Mouse (Mus musculus): ENCODE measurements at regions not wholly inside any gene's neighbourhood (a gene's known extent, or its start where the extent isn't known, plus 50 kb on each side); places are given as distances from the start of the nearest gene placed in this dataset.

- ChIA-PET POLR2A (no interaction called here), CTCF (interaction anchor here (1.0 to 1.4 kb wide), 2 partner anchors 28 to 173 kb away, joined by 3 to 4 read pairs; no protein-coding TSS in a partner anchor)
- TF ChIP-seq CTCF (IDR thresholded peaks at IDR 0.05), result no peak
- no peak for ATAC-seq
- no peaks in the 10 kb centered on the region for H3K27me3 ChIP-seq
- no peak for DNase-seq (ENCODE audit: low read depth, low spot score)
- in situ Hi-C loops (cut with MboI; ENCODE audit: low pct_unique_long_range_greater_than_20kb), result no loop called here
Measured at GRCm38 (mm10) chr4:137135792-137136191, 87.2 kb upstream of the Zbtb40 start.

GRCm38 (mm10) chr4:137134553-137134952 is 86.0 kb upstream of the Zbtb40 start:
- ATAC-seq, result no peak
- no peak for TF ChIP-seq CTCF (IDR thresholded peaks at IDR 0.05)

GRCm38 (mm10) chr4:137133789-137134188 is 85.2 kb upstream of the Zbtb40 start:
- POLR2A ChIA-PET, result no interaction called here
- DNase-seq (ENCODE audit: low read depth, low spot score) (no peak), ATAC-seq (no peak)
- no peak for TF ChIP-seq CTCF (IDR thresholded peaks at IDR 0.05)
- CTCF ChIA-PET, result no interaction called here
- in situ Hi-C loops (cut with MboI; ENCODE audit: low pct_unique_long_range_greater_than_20kb), result no loop called here
- no peaks in the 10 kb centered on the region for H3K27me3 ChIP-seq

More at GRCm38 (mm10) chr4:137134553-137134952, 86.0 kb upstream of the Zbtb40 start:
- ChIA-PET CTCF (no interaction called here), POLR2A (no interaction called here)
- H3K27me3 ChIP-seq, result no peaks in the 10 kb centered on the region
- in situ Hi-C loops (cut with MboI; ENCODE audit: low pct_unique_long_range_greater_than_20kb), result no loop called here
- DNase-seq (ENCODE audit: low read depth, low spot score), result no peak

- no peak for DNase-seq (ENCODE audit: low read depth, low spot score)
- ChIA-PET POLR2A (no interaction called here), CTCF (no interaction called here)
- TF ChIP-seq CTCF (IDR thresholded peaks at IDR 0.05), result no peak
- no peak for ATAC-seq
- no peaks in the 10 kb centered on the region for H3K27me3 ChIP-seq
- in situ Hi-C loops (cut with MboI; ENCODE audit: low pct_unique_long_range_greater_than_20kb), result no loop called here
Measured at GRCm38 (mm10) chr4:137130619-137131212, 82.1 kb upstream of the Zbtb40 start.

GRCm38 (mm10) chr4:137128152-137128551 is 79.6 kb upstream of the Zbtb40 start:
- no peak for DNase-seq (ENCODE audit: low read depth, low spot score)
- CTCF ChIA-PET, result no interaction called here
- no peak for TF ChIP-seq CTCF (IDR thresholded peaks at IDR 0.05)
- POLR2A ChIA-PET, result no interaction called here
- ATAC-seq, result no peak
- H3K27me3 ChIP-seq, result no peaks in the 10 kb centered on the region
- in situ Hi-C loops (cut with MboI; ENCODE audit: low pct_unique_long_range_greater_than_20kb), result no loop called here

- no peak for DNase-seq (ENCODE audit: low read depth, low spot score)
- in situ Hi-C loops (cut with MboI; ENCODE audit: low pct_unique_long_range_greater_than_20kb), result no loop called here
- no peak for ATAC-seq
- POLR2A ChIA-PET, result no interaction called here
- no peaks in the 10 kb centered on the region for H3K27me3 ChIP-seq
- no peak for TF ChIP-seq CTCF (IDR thresholded peaks at IDR 0.05)
- CTCF ChIA-PET, result no interaction called here
Measured at GRCm38 (mm10) chr4:137121684-137122083, 73.1 kb upstream of the Zbtb40 start.

GRCm38 (mm10) chr4:137120597-137120996 is 72.0 kb upstream of the Zbtb40 start:
- CTCF ChIA-PET, result no interaction called here
- ATAC-seq, result no peak

GRCm38 (mm10) chr4:137118332-137118715 is 69.7 kb upstream of the Zbtb40 start:
- no peak for ATAC-seq
- no peaks in the 10 kb centered on the region for H3K27me3 ChIP-seq
- POLR2A ChIA-PET, result interaction anchor here (0.6 kb wide), 1 partner anchor 156 kb away, joined by 3 read pairs; no protein-coding TSS in a partner anchor
- TF ChIP-seq CTCF (IDR thresholded peaks at IDR 0.05), result no peak
- in situ Hi-C loops (cut with MboI; ENCODE audit: low pct_unique_long_range_greater_than_20kb), result no loop called here
- no peak for DNase-seq (ENCODE audit: low read depth, low spot score)
- CTCF ChIA-PET, result no interaction called here

More at GRCm38 (mm10) chr4:137120597-137120996, 72.0 kb upstream of the Zbtb40 start:
- H3K27me3 ChIP-seq, result no peaks in the 10 kb centered on the region
- DNase-seq (ENCODE audit: low read depth, low spot score), result no peak
- TF ChIP-seq CTCF (IDR thresholded peaks at IDR 0.05), result no peak
- in situ Hi-C loops (cut with MboI; ENCODE audit: low pct_unique_long_range_greater_than_20kb), result no loop called here
- POLR2A ChIA-PET, result no interaction called here

GRCm38 (mm10) chr4:137117471-137118331 is 69.1 kb upstream of the Zbtb40 start:
- ATAC-seq (no peak), DNase-seq (ENCODE audit: low read depth, low spot score) (no peak)
- in situ Hi-C loops (cut with MboI; ENCODE audit: low pct_unique_long_range_greater_than_20kb), result no loop called here
- ChIA-PET POLR2A (interaction anchor here (0.6 kb wide), 1 partner anchor 156 kb away, joined by 3 read pairs; no protein-coding TSS in a partner anchor), CTCF (no interaction called here)
- no peak for TF ChIP-seq CTCF (IDR thresholded peaks at IDR 0.05)
- no peaks in the 10 kb centered on the region for H3K27me3 ChIP-seq

GRCm38 (mm10) chr4:137115062-137115461 is 66.5 kb upstream of the Zbtb40 start:
- ATAC-seq, result no peak
- in situ Hi-C loops (cut with MboI; ENCODE audit: low pct_unique_long_range_greater_than_20kb), result no loop called here
- ChIA-PET CTCF (interaction anchor here (1.2 kb wide), 1 partner anchor 50 kb away, joined by 3 read pairs; no protein-coding TSS in a partner anchor), POLR2A (no interaction called here)
- H3K27me3 ChIP-seq, result no peaks in the 10 kb centered on the region
- TF ChIP-seq CTCF (IDR thresholded peaks at IDR 0.05), result no peak
- no peak for DNase-seq (ENCODE audit: low read depth, low spot score)

GRCm38 (mm10) chr4:137110276-137110675 is 61.7 kb upstream of the Zbtb40 start:
- no peak for TF ChIP-seq CTCF (IDR thresholded peaks at IDR 0.05)
- in situ Hi-C loops (cut with MboI; ENCODE audit: low pct_unique_long_range_greater_than_20kb), result no loop called here
- ChIA-PET CTCF (no interaction called here), POLR2A (no interaction called here)
- no peak for ATAC-seq
- no peaks in the 10 kb centered on the region for H3K27me3 ChIP-seq
- DNase-seq (ENCODE audit: low read depth, low spot score), result no peak
